Mouse (Mus musculus) neural tube, embryonic 13.5 days (tissue): ENCODE data around the gene Syt11. TPM values are rescaled to one million over a fixed set of nuclear protein-coding genes. Genes with fewer than 3 reads are reported as not detected.

Experiments
- polyA plus RNA-seq: library from polyadenylated mRNA; unstranded; fragments of >200 nt; fragmentation: Nextera tagmentation; extraction: Ambion mirVana; gene quantifications from 2 replicates; pipeline ENCODE4 v1.2.1, GENCODE M21; 2015

The Syt11 gene
- polyA plus RNA-seq, 1 experiment from 2014 or later: 259 TPM

Other genes starting within 250 kb of the Syt11 start
- 32.5 and 33.7 TPM in 2 replicates for gene Mex3a, start 242.8 kb downstream of the Syt11 start, polyA plus RNA-seq
- gene Rab25, start 226.9 kb downstream of the Syt11 start, polyA plus RNA-seq: not detected in 2 replicates
- gene Lamtor2, start 222.1 kb downstream of the Syt11 start, polyA plus RNA-seq: 161 and 170 TPM in 2 replicates
- 38.4 and 40.6 TPM in 2 replicates for gene Ubqln4, start 221.4 kb downstream of the Syt11 start, polyA plus RNA-seq
- gene Ssr2, start 199.3 kb downstream of the Syt11 start, polyA plus RNA-seq: 157 and 164 TPM in 2 replicates
- 146 and 157 TPM in 2 replicates for gene Arhgef2, start 169.2 kb downstream of the Syt11 start, polyA plus RNA-seq
- not detected in 2 replicates for gene Rxfp4, start 122.0 kb downstream of the Syt11 start, polyA plus RNA-seq
- gene Khdc4, start 89.4 kb downstream of the Syt11 start, polyA plus RNA-seq: 95.0 and 104 TPM in 2 replicates
- 60.7 and 65.0 TPM in 2 replicates for gene Rit1, start 58.3 kb downstream of the Syt11 start, polyA plus RNA-seq
- 11.5 and 12.3 TPM in 2 replicates for gene Gon4l, start 60.1 kb upstream of the Syt11 start, polyA plus RNA-seq
- gene Msto1, start 138.8 kb upstream of the Syt11 start, polyA plus RNA-seq: 41.1 and 45.3 TPM in 2 replicates
- gene Ash1l, start 175.5 kb upstream of the Syt11 start, polyA plus RNA-seq: 19.1 and 20.6 TPM in 2 replicates
- gene Dap3, start 176.0 kb upstream of the Syt11 start, polyA plus RNA-seq: 145 and 152 TPM in 2 replicates